Mouse (Mus musculus) cerebellum, adult 2 months (tissue): ENCODE measurements around the gene Slc44a5.

Experiments used
- CTCF ChIP-seq: fragments of 200-500 bp; IDR thresholded peaks from 2 replicates; pipeline ENCODE4 v1.5.1; 2011; ENCODE audit warnings: low read depth, mild to moderate bottlenecking, control low read depth, low read length, moderate library complexity, borderline replicate concordance; ENCODE audit not compliant: insufficient read depth
- POLR2A ChIP-seq: fragments of 200-500 bp; IDR thresholded peaks from 2 replicates; pipeline ENCODE4 v1.6.1; 2011; ENCODE audit warnings: low read length, control low read depth, borderline replicate concordance; ENCODE audit not compliant: insufficient read depth

- TF ChIP-seq CTCF (no peak), POLR2A (no peak)
These were observed 206.2 kb downstream of the Slc44a5 start for GRCm38 (mm10) chr3:154179423-154179920.
